Comparison of ENCODE assay signal across 10 mouse cellular contexts in the genomic region with DNA sequence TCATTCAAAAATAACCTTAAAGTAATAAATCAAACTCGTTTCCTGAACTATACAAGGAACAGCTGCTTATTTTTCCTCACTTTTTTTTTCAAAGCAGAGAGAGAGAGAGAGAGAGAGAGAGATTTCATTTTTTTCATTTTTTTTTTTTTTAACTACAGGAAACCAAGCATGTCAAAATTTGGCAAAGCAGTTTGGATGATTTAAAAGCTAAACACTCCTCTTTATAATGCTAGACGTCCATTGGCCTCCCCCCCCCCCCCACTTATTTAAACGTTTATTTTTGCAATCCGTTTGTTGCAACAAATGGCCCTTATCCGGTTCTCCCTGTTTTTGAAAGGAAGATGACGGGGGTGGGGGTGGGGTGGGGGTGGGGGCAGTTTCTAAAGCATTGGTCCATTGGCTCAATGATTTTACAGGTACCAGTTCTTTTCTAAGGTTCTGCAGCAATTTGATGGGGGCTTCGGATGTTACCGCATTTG. TPM values are rescaled to one million over a fixed set of nuclear protein-coding genes. Genes with fewer than 3 reads are reported as not detected.
A peak's percentile ranks its signal among the peaks of the same experiment; 100 is the strongest.
DNase-seq lines count a peak whose midpoint lies in the region; ATAC-seq and TF ChIP-seq lines count a peak whose summit lies in the region.
"Had no signal": no experiment of that assay in that cellular context is flagged by ENCODE, and none has a peak within 500 bp of the region (broad histone marks: within the 10 kb centered on the region; RNA-seq: fewer than 3 reads in every experiment).

No protein-coding gene starts in this region.

- no peak for ATAC-seq in heart, embryonic 13.5 days (ENCODE audit: extremely low read depth, insufficient number of reproducible peaks, low FRiP score, low TSS enrichment)
- ATAC-seq in hindbrain, embryonic 11.5 days (ENCODE audit: low FRiP score): no peak
- peak; percentile 33 for ATAC-seq in megakaryocyte progenitor cell, adult 5-6 weeks (replicated peaks; ENCODE audit: poor library complexity)

- peak overlapping the region; percentile 64 for H3K4me2 ChIP-seq in heart, embryonic 13.5 days
- peak overlapping the region; percentile 40 for H3K4me2 ChIP-seq in hindbrain, embryonic 11.5 days (replicated peaks; ENCODE audit: low read depth, low read length)

- TF ChIP-seq CTCF in layer of hippocampus, adult 2 months (conservative IDR thresholded peaks at IDR 0.05): no peak

- no peaks in the 10 kb centered on the region for H3K27me3 ChIP-seq in heart, embryonic 13.5 days (replicated peaks)
- H3K27me3 ChIP-seq in hindbrain, embryonic 11.5 days (ENCODE audit: control insufficient read depth, insufficient read depth, low read length): no peaks in the 10 kb centered on the region
- H3K27me3 ChIP-seq: liver, embryonic 15.5 days had no signal

- H3K9me3 ChIP-seq in heart, embryonic 13.5 days: no peaks in the 10 kb centered on the region
- no peaks in the 10 kb centered on the region for H3K9me3 ChIP-seq in ES-E14 (ENCODE audit: control insufficient read depth, insufficient read depth, low read depth, low read length)
- no peaks in the 10 kb centered on the region for H3K9me3 ChIP-seq in hindbrain, embryonic 11.5 days (ENCODE audit: control insufficient read depth, low read length)
- H3K9me3 ChIP-seq: liver, embryonic 15.5 days had no signal

- in situ Hi-C loops in ES-E14 (cut with MboI; ENCODE audit: low sequenced_read_pairs in 2 of 2, unreplicated experiment in 2 of 2): no loop called here

- H3K27ac ChIP-seq in heart, embryonic 13.5 days (replicated peaks): peak overlapping the region; percentile 56; the same call in 1 of the 2 replicates
- peak overlapping the region; percentile 75 for H3K27ac ChIP-seq in ES-E14 (ENCODE audit: insufficient read depth, low read depth, low read length, poor library complexity, severe bottlenecking)
- 0 out of 2 replicates have a peak overlapping the region, but pooled peaks have one; percentile 47 for H3K27ac ChIP-seq in hindbrain, embryonic 11.5 days (ENCODE audit: low read depth, low read length)
- no peak overlapping the region for H3K27ac ChIP-seq in layer of hippocampus, adult 2 months
- H3K27ac ChIP-seq: liver, embryonic 15.5 days had no signal

- peak overlapping the region; percentile 28 for H3K4me3 ChIP-seq in heart, embryonic 13.5 days
- no peak overlapping the region for H3K4me3 ChIP-seq in ES-E14 (ENCODE audit: insufficient read depth in 1 of 2, low read depth in 1 of 2, low read length in 2 of 2, poor library complexity in 1 of 2, severe bottlenecking in 1 of 2)
- H3K4me3 ChIP-seq in hindbrain, embryonic 11.5 days (ENCODE audit: low read depth, low read length): no peak overlapping the region
- H3K4me3 ChIP-seq in layer of hippocampus, adult 2 months: no peak overlapping the region
- H3K4me3 ChIP-seq: liver, embryonic 15.5 days had no signal

- WGBS in heart, embryonic 13.5 days: 15% methylated on average over 8 of the region's 8 CpGs
- WGBS in hindbrain, embryonic 11.5 days: 2% methylated on average over 8 of the region's 8 CpGs

- no peak for DNase-seq in heart, postnatal 14 days
- no peak for DNase-seq in ES-E14 (ENCODE audit: low read depth, low spot score)
- no peak for DNase-seq in hindbrain, embryonic 11.5 days (ENCODE audit: low spot score)
- no peak for DNase-seq in layer of hippocampus, adult 2 months (ENCODE audit: low spot score in 2 of 2)
- DNase-seq in gastrocnemius, postnatal 36 days: no peak
- no peak for DNase-seq in gastrocnemius, postnatal 10 days
- DNase-seq: thymus, adult 18-20 months had no signal

- peak overlapping the region; percentile 69 for H3K9ac ChIP-seq in heart, embryonic 13.5 days
- H3K9ac ChIP-seq in ES-E14 (ENCODE audit: insufficient read depth, low read depth, low read length, poor library complexity, severe bottlenecking): no peak overlapping the region
- H3K9ac ChIP-seq in hindbrain, embryonic 11.5 days (ENCODE audit: low read depth, low read length): no peak overlapping the region
- H3K9ac ChIP-seq: liver, embryonic 15.5 days had no signal

- intact Hi-C loops in heart, postnatal 14 days (cut with DNase I): loop anchor here (5.0 kb wide), 1 partner anchor 609 kb away; no protein-coding TSS in a partner anchor
- intact Hi-C loops in gastrocnemius, postnatal 36 days (cut with DNase I): no loop called here

- H3K36me3 ChIP-seq in heart, embryonic 13.5 days: no peaks in the 10 kb centered on the region
- H3K36me3 ChIP-seq in ES-E14 (ENCODE audit: control insufficient read depth, insufficient read depth, low read length, poor library complexity, severe bottlenecking): no peaks in the 10 kb centered on the region
- no peaks in the 10 kb centered on the region for H3K36me3 ChIP-seq in hindbrain, embryonic 11.5 days (ENCODE audit: control insufficient read depth, insufficient read depth, low read length)
- H3K36me3 ChIP-seq: liver, embryonic 15.5 days had no signal

- peaks cover 35% of the 10 kb centered on the region for H3K4me1 ChIP-seq in heart, embryonic 13.5 days
- H3K4me1 ChIP-seq in ES-E14 (ENCODE audit: control insufficient read depth in 2 of 2, insufficient read depth in 2 of 2, low read length in 2 of 2, poor library complexity in 1 of 2): peaks cover 5 to 8% of the 10 kb centered on the region in 2 experiments; a peak in 3 of 4 replicates
- peaks cover 7% of the 10 kb centered on the region; the same call in 1 of the 2 replicates for H3K4me1 ChIP-seq in hindbrain, embryonic 11.5 days (replicated peaks; ENCODE audit: control insufficient read depth, insufficient read depth, low read length)

TF ChIP-seq in ES-E14, 5 proteins besides CTCF, POLR2A, EP300 and RAD21:
- TF ChIP-seq MAFK (IDR thresholded peaks at IDR 0.05; ENCODE audit: insufficient read depth, low read depth, low read length) (no peak), ZNF384 (IDR thresholded peaks at IDR 0.05; ENCODE audit: low read depth, low read length) (no peak; the same call in 1 of the 2 replicates), HCFC1 (IDR thresholded peaks at IDR 0.05; ENCODE audit: borderline replicate concordance, insufficient read depth, low read length) (no peak), ZC3H11A (IDR thresholded peaks at IDR 0.05; ENCODE audit: borderline replicate concordance, low read depth, low read length) (no peak), CHD2 (IDR thresholded peaks at IDR 0.05; ENCODE audit: low read depth, low read length) (no peak)

RNA-seq across cellular contexts. Expression of a gene that starts 24.6 kb away (rescaled TPM):
- polyA plus RNA-seq in heart, embryonic 13.5 days (2015; fragmentation: Nextera tagmentation; extraction: Ambion mirVana): 51.3 and 59.3 TPM in 2 replicates
- 10 to 100 TPM; 34.6 to 35.7 TPM for total RNA-seq in heart, postnatal 14 days (2021)
- 49.5 and 69.0 TPM in 2 replicates for total RNA-seq in ES-E14 (2012; rRNA removed)
- polyA plus RNA-seq in hindbrain, embryonic 11.5 days (2014; fragmentation: Nextera tagmentation; extraction: Ambion mirVana): 37.4 and 37.7 TPM in 2 replicates
- total RNA-seq in megakaryocyte progenitor cell, adult 5-6 weeks (2015): 11.6 and 16.3 TPM in 2 replicates
- total RNA-seq in megakaryocyte progenitor cell, adult 5-6 weeks (2017): 7.1 and 9.9 TPM in 2 replicates
- total RNA-seq in layer of hippocampus, adult 2 months (2021): 10 to 100 TPM; 66.7 to 74.2 TPM
- 10 to 100 TPM; 20.0 to 21.2 TPM for total RNA-seq in gastrocnemius, postnatal 36 days (2021)
- total RNA-seq in gastrocnemius, postnatal 10 days (2021): 10 to 100 TPM; 41.7 to 44.5 TPM
